Mouse (Mus musculus): Measurements from ENCODE around the gene Dpy19l1. TPM values are rescaled to one million over a fixed set of nuclear protein-coding genes. Genes with fewer than 3 reads are reported as not detected.

The Dpy19l1 gene
- polyA plus RNA-seq, 1 experiment from 2014 or later: 19.2 TPM

- Histone ChIP-seq H3K4me3 (ENCODE audit: low read depth, low read length) (no peak overlapping the region), H3K9ac (ENCODE audit: low read depth, low read length) (no peak overlapping the region), H3K36me3 (ENCODE audit: control insufficient read depth, insufficient read depth, low read length) (no peaks in the 10 kb centered on the region), H3K4me1 (ENCODE audit: control insufficient read depth, insufficient read depth, low read length) (no peaks in the 10 kb centered on the region), H3K9me3 (ENCODE audit: control insufficient read depth, low read length) (no peaks in the 10 kb centered on the region), H3K27me3 (replicated peaks; ENCODE audit: control insufficient read depth, insufficient read depth, low read length) (no peaks in the 10 kb centered on the region), H3K4me2 (ENCODE audit: low read depth, low read length) (no peak overlapping the region), H3K27ac (replicated peaks; ENCODE audit: low read depth, low read length) (no peak overlapping the region)
- WGBS: 87% methylated on average over 6 of the region's 6 CpGs
- ATAC-seq (ENCODE audit: low read depth): no peak
- no peak for DNase-seq (ENCODE audit: low spot score)
Measured at GRCm38 (mm10) chr9:24488425-24489104, 14.4 kb downstream of the Dpy19l1 start.

- Histone ChIP-seq H3K9me3 (ENCODE audit: control insufficient read depth, low read length) (no peaks in the 10 kb centered on the region), H3K27me3 (replicated peaks; ENCODE audit: control insufficient read depth, insufficient read depth, low read length) (no peaks in the 10 kb centered on the region), H3K4me1 (ENCODE audit: control insufficient read depth, insufficient read depth, low read length) (no peaks in the 10 kb centered on the region), H3K4me2 (ENCODE audit: low read depth, low read length) (no peak overlapping the region), H3K27ac (replicated peaks; ENCODE audit: low read depth, low read length) (no peak overlapping the region), H3K9ac (ENCODE audit: low read depth, low read length) (no peak overlapping the region), H3K36me3 (ENCODE audit: control insufficient read depth, insufficient read depth, low read length) (0 out of 2 replicates have a peak, but pooled peaks cover 3% of the 10 kb centered on the region), H3K4me3 (ENCODE audit: low read depth, low read length) (no peak overlapping the region)
- WGBS: 89% methylated on average over 5 of the region's 5 CpGs
- DNase-seq (ENCODE audit: low spot score) (no peak), ATAC-seq (ENCODE audit: low read depth) (no peak)
Measured at GRCm38 (mm10) chr9:24482375-24482774, 20.6 kb downstream of the Dpy19l1 start.

GRCm38 (mm10) chr9:24477251-24477650 lies 25.7 kb downstream of the Dpy19l1 start:
- H3K4me2 ChIP-seq (ENCODE audit: low read depth, low read length): no peak overlapping the region
- no peaks in the 10 kb centered on the region for H3K4me1 ChIP-seq (ENCODE audit: control insufficient read depth, insufficient read depth, low read length)
- no peak overlapping the region for H3K27ac ChIP-seq (replicated peaks; ENCODE audit: low read depth, low read length)
- H3K9me3 ChIP-seq (ENCODE audit: control insufficient read depth, low read length): no peaks in the 10 kb centered on the region
- no peak for ATAC-seq (ENCODE audit: low read depth)
- H3K36me3 ChIP-seq (ENCODE audit: control insufficient read depth, insufficient read depth, low read length): 0 out of 2 replicates have a peak, but pooled peaks cover 5% of the 10 kb centered on the region
- H3K9ac ChIP-seq (ENCODE audit: low read depth, low read length): no peak overlapping the region
- H3K4me3 ChIP-seq (ENCODE audit: low read depth, low read length): no peak overlapping the region
- 85% methylated on average over 2 of the region's 2 CpGs for WGBS
- no peak for DNase-seq (ENCODE audit: low spot score)
- H3K27me3 ChIP-seq (replicated peaks; ENCODE audit: control insufficient read depth, insufficient read depth, low read length): no peaks in the 10 kb centered on the region

GRCm38 (mm10) chr9:24473824-24474223 lies 29.1 kb downstream of the Dpy19l1 start:
- Histone ChIP-seq H3K4me2 (ENCODE audit: low read depth, low read length) (no peak overlapping the region), H3K27me3 (replicated peaks; ENCODE audit: control insufficient read depth, insufficient read depth, low read length) (no peaks in the 10 kb centered on the region), H3K27ac (replicated peaks; ENCODE audit: low read depth, low read length) (no peak overlapping the region), H3K9me3 (ENCODE audit: control insufficient read depth, low read length) (no peaks in the 10 kb centered on the region), H3K36me3 (ENCODE audit: control insufficient read depth, insufficient read depth, low read length) (0 out of 2 replicates have a peak, but pooled peaks cover 5% of the 10 kb centered on the region), H3K4me1 (ENCODE audit: control insufficient read depth, insufficient read depth, low read length) (no peaks in the 10 kb centered on the region), H3K4me3 (ENCODE audit: low read depth, low read length) (no peak overlapping the region), H3K9ac (ENCODE audit: low read depth, low read length) (no peak overlapping the region)
- DNase-seq (ENCODE audit: low spot score) (no peak), ATAC-seq (ENCODE audit: low read depth) (no peak)
- WGBS: 86% methylated on average over 7 of the region's 7 CpGs

GRCm38 (mm10) chr9:24472514-24472913 lies 30.4 kb downstream of the Dpy19l1 start:
- H3K9ac ChIP-seq (ENCODE audit: low read depth, low read length): no peak overlapping the region
- no peak overlapping the region for H3K4me3 ChIP-seq (ENCODE audit: low read depth, low read length)
- H3K27me3 ChIP-seq (replicated peaks; ENCODE audit: control insufficient read depth, insufficient read depth, low read length): no peaks in the 10 kb centered on the region
- 70% methylated on average over 3 of the region's 3 CpGs for WGBS
- H3K36me3 ChIP-seq (ENCODE audit: control insufficient read depth, insufficient read depth, low read length): 0 out of 2 replicates have a peak, but pooled peaks cover 3% of the 10 kb centered on the region
- DNase-seq (ENCODE audit: low spot score): no peak
- H3K9me3 ChIP-seq (ENCODE audit: control insufficient read depth, low read length): no peaks in the 10 kb centered on the region
- no peaks in the 10 kb centered on the region for H3K4me1 ChIP-seq (ENCODE audit: control insufficient read depth, insufficient read depth, low read length)
- no peak overlapping the region for H3K27ac ChIP-seq (replicated peaks; ENCODE audit: low read depth, low read length)
- ATAC-seq (ENCODE audit: low read depth): no peak
- no peak overlapping the region for H3K4me2 ChIP-seq (ENCODE audit: low read depth, low read length)

- Histone ChIP-seq H3K27me3 (replicated peaks; ENCODE audit: control insufficient read depth, insufficient read depth, low read length) (no peaks in the 10 kb centered on the region), H3K9ac (ENCODE audit: low read depth, low read length) (no peak overlapping the region), H3K36me3 (ENCODE audit: control insufficient read depth, insufficient read depth, low read length) (peaks cover 9% of the 10 kb centered on the region; the same call in 1 of the 2 replicates), H3K4me3 (ENCODE audit: low read depth, low read length) (no peak overlapping the region), H3K9me3 (ENCODE audit: control insufficient read depth, low read length) (no peaks in the 10 kb centered on the region), H3K27ac (replicated peaks; ENCODE audit: low read depth, low read length) (no peak overlapping the region), H3K4me2 (ENCODE audit: low read depth, low read length) (no peak overlapping the region), H3K4me1 (ENCODE audit: control insufficient read depth, insufficient read depth, low read length) (no peaks in the 10 kb centered on the region)
- ATAC-seq (ENCODE audit: low read depth) (no peak), DNase-seq (ENCODE audit: low spot score) (no peak)
- WGBS: 84% methylated on average over 5 of the region's 5 CpGs
Measured at GRCm38 (mm10) chr9:24470166-24470565, 32.8 kb downstream of the Dpy19l1 start.

- WGBS: 86% methylated on average over 5 of the region's 5 CpGs
Measured at GRCm38 (mm10) chr9:24467186-24467585, 35.8 kb downstream of the Dpy19l1 start.

GRCm38 (mm10) chr9:24466649-24467048 lies 36.3 kb downstream of the Dpy19l1 start:
- Histone ChIP-seq H3K27ac (replicated peaks; ENCODE audit: low read depth, low read length) (no peak overlapping the region), H3K9me3 (ENCODE audit: control insufficient read depth, low read length) (no peaks in the 10 kb centered on the region), H3K4me3 (ENCODE audit: low read depth, low read length) (no peak overlapping the region), H3K9ac (ENCODE audit: low read depth, low read length) (no peak overlapping the region), H3K4me1 (ENCODE audit: control insufficient read depth, insufficient read depth, low read length) (no peaks in the 10 kb centered on the region), H3K4me2 (ENCODE audit: low read depth, low read length) (no peak overlapping the region), H3K36me3 (ENCODE audit: control insufficient read depth, insufficient read depth, low read length) (peaks cover 9% of the 10 kb centered on the region; the same call in 1 of the 2 replicates), H3K27me3 (replicated peaks; ENCODE audit: control insufficient read depth, insufficient read depth, low read length) (no peaks in the 10 kb centered on the region)
- ATAC-seq (ENCODE audit: low read depth) (no peak), DNase-seq (ENCODE audit: low spot score) (no peak)
- 95% methylated on average over 1 of the region's 1 CpGs for WGBS

More at GRCm38 (mm10) chr9:24467186-24467585, 35.8 kb downstream of the Dpy19l1 start:
- ATAC-seq (ENCODE audit: low read depth): no peak
- no peak for DNase-seq (ENCODE audit: low spot score)
- H3K4me2 ChIP-seq (ENCODE audit: low read depth, low read length): no peak overlapping the region
- peaks cover 9% of the 10 kb centered on the region; the same call in 1 of the 2 replicates for H3K36me3 ChIP-seq (ENCODE audit: control insufficient read depth, insufficient read depth, low read length)
- H3K27ac ChIP-seq (replicated peaks; ENCODE audit: low read depth, low read length): no peak overlapping the region
- no peaks in the 10 kb centered on the region for H3K9me3 ChIP-seq (ENCODE audit: control insufficient read depth, low read length)
- no peaks in the 10 kb centered on the region for H3K4me1 ChIP-seq (ENCODE audit: control insufficient read depth, insufficient read depth, low read length)
- H3K9ac ChIP-seq (ENCODE audit: low read depth, low read length): no peak overlapping the region
- H3K4me3 ChIP-seq (ENCODE audit: low read depth, low read length): no peak overlapping the region
- H3K27me3 ChIP-seq (replicated peaks; ENCODE audit: control insufficient read depth, insufficient read depth, low read length): no peaks in the 10 kb centered on the region

All from embryonic facial prominence, embryonic 14.5 days (tissue).